Mouse (Mus musculus) kidney, embryonic 14.5 days (tissue): ENCODE data around the gene AC140267.1. TPM values are rescaled to one million over a fixed set of nuclear protein-coding genes. Genes with fewer than 3 reads are reported as not detected.

Experiments
- ATAC-seq: fragments of 200-750 bp; cut with Nextera tagmentation; 2 replicates; pipeline ENCODE4 v1.8.0; 2017; ENCODE audit warnings: moderate number of reproducible peaks, mild to moderate bottlenecking, moderate TSS enrichment, moderate library complexity; ENCODE audit not compliant: low FRiP score, low TSS enrichment
- H3K27ac ChIP-seq: fragments of 300-500 bp; sonication (generic); 2 replicates; pipeline ENCODE4 v1.5.1; 2014; ENCODE audit warnings: low read depth, mild to moderate bottlenecking, low read length, moderate library complexity, mixed read lengths
- H3K27me3 ChIP-seq: fragments of 300-500 bp; sonication (generic); 2 replicates; pipeline ENCODE4 v1.6.1; 2014; ENCODE audit warnings: mild to moderate bottlenecking, low read length; ENCODE audit not compliant: control insufficient read depth, insufficient read depth
- H3K36me3 ChIP-seq: fragments of 300-500 bp; sonication (generic); 2 replicates; pipeline ENCODE4 v1.6.1; 2014; ENCODE audit warnings: low read length, mixed read lengths; ENCODE audit not compliant: control insufficient read depth, insufficient read depth
- H3K4me1 ChIP-seq: fragments of 300-500 bp; sonication (generic); 2 replicates; pipeline ENCODE4 v1.6.1; 2014; ENCODE audit warnings: low read length, mixed read lengths; ENCODE audit not compliant: control insufficient read depth, insufficient read depth
- H3K4me2 ChIP-seq: fragments of 300-500 bp; sonication (generic); replicated peaks from 2 replicates; pipeline ENCODE4 v1.6.1; 2014; ENCODE audit warnings: low read depth, mild to moderate bottlenecking, low read length
- H3K4me3 ChIP-seq: fragments of 300-500 bp; sonication (generic); 2 replicates; pipeline ENCODE4 v1.5.1; 2014; ENCODE audit warnings: mild to moderate bottlenecking, low read length
- H3K9ac ChIP-seq: fragments of 300-500 bp; sonication (generic); 2 replicates; pipeline ENCODE4 v1.6.1; 2014; ENCODE audit warnings: low read depth, mild to moderate bottlenecking, low read length, moderate library complexity
- H3K9me3 ChIP-seq: fragments of 300-500 bp; sonication (generic); 2 replicates; pipeline ENCODE4 v1.6.1; 2016; ENCODE audit warnings: low read length; ENCODE audit not compliant: control insufficient read depth
- WGBS: fragments of 180-500 bp; shearing (Covaris S2); extraction: QIAGEN DNeasy Blood & Tissue Kit; methylation state at CpG from one replicate; pipeline ENCODE4 v1.1.7; 2014; 5-methylcytosine and 5-hydroxymethylcytosine counted together
- polyA plus RNA-seq: library from polyadenylated mRNA; unstranded; fragments of >200 nt; fragmentation: Nextera tagmentation; extraction: Ambion mirVana; gene quantifications from 2 replicates; pipeline ENCODE4 v1.2.1, GENCODE M21; 2014

The AC140267.1 gene
- polyA plus RNA-seq, 1 experiment from 2014 or later, result not detected

DNA sequence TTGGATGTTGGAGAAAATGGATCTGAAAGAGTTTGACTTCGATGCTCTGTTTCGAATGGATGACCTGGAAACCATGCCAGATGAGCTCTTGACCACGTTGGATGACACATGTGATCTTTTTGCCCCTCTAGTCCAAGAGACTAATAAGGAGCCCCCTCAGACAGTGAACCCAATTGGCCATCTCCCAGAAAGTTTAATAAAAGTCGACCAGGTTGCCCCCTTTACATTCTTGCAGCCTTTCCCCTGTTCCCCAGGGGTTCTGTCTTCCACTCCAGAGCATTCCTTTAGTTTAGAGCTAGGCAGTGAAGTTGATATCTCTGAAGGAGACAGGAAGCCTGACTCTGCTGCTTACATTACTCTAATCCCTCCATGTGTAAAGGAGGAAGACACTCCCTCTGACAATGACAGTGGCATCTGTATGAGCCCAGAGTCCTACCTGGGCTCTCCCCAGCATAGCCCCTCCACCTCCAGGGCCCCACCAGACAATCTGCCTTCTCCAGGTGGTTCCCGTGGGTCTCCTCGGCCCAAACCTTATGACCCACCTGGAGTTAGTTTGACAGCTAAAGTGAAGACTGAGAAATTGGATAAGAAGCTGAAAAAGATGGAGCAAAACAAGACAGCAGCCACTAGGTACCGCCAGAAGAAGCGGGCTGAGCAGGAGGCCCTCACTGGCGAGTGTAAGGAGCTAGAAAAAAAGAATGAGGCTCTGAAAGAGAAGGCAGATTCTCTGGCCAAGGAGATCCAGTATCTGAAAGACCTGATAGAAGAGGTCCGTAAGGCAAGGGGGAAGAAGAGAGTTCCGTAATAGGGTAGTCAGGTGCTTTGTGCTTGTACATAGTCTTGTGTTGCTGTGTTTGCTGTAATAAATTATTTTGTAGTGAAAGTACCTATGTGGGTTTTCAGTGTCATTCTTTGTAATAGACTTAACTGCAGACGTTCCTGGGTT, 21.3 kb downstream of the AC140267.1 start:
- Histone ChIP-seq H3K4me1 (peaks cover 19% of the 10 kb centered on the region), H3K4me2 (peak overlapping the region; percentile 97), H3K27me3 (no peaks in the 10 kb centered on the region), H3K9ac (peak overlapping the region; percentile 100), H3K36me3 (peaks cover 44% of the 10 kb centered on the region), H3K4me3 (peak overlapping the region; percentile 100), H3K27ac (peak overlapping the region; percentile 99), H3K9me3 (no peaks in the 10 kb centered on the region)
- WGBS, result 58% methylated on average over 12 of the region's 12 CpGs
- no peak for ATAC-seq

DNA sequence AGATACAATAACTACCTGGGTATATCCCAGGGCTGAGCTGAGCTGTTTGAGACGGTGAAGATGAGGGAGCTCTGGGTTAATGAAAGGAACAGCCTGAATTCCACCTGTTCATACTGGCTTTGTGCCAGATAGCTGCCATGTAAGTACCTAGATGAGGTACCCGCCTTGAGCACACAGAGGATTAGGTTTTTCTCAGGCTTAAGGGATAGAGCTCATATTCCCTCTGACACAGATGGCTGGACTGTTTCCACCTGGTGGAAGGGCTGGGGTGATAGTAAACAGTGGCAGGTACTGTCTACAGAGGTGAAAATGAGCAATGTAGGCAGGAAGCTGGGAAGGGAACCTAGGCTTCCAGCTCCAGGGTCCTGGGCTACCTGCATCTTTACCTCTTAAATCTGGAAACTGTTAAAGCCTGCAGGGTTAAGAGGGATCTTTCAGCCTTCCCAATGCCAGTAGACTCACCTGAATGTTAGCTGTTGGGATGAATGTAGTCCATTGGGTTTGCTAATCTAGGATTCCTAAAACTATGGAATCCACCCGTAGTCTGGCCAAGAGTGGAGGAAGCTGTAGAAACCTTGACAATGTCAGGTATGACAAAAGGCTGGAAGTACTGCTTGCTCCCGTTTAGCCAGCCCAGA, 22.1 kb downstream of the AC140267.1 start:
- H3K4me2 ChIP-seq, result no peak overlapping the region; the same call in 1 of the 2 replicates
- H3K36me3 ChIP-seq, result peaks cover 41% of the 10 kb centered on the region
- no peak overlapping the region; the same call in 1 of the 2 replicates for H3K9ac ChIP-seq
- 35% methylated on average over 4 of the region's 4 CpGs for WGBS
- H3K4me1 ChIP-seq, result peaks cover 22% of the 10 kb centered on the region
- ATAC-seq, result no peak
- 0 out of 2 replicates have a peak overlapping the region, but pooled peaks have one; percentile 2 for H3K4me3 ChIP-seq
- H3K27ac ChIP-seq, result peak overlapping the region; percentile 59; the same call in 1 of the 2 replicates
- H3K9me3 ChIP-seq, result no peaks in the 10 kb centered on the region
- H3K27me3 ChIP-seq, result no peaks in the 10 kb centered on the region

DNA sequence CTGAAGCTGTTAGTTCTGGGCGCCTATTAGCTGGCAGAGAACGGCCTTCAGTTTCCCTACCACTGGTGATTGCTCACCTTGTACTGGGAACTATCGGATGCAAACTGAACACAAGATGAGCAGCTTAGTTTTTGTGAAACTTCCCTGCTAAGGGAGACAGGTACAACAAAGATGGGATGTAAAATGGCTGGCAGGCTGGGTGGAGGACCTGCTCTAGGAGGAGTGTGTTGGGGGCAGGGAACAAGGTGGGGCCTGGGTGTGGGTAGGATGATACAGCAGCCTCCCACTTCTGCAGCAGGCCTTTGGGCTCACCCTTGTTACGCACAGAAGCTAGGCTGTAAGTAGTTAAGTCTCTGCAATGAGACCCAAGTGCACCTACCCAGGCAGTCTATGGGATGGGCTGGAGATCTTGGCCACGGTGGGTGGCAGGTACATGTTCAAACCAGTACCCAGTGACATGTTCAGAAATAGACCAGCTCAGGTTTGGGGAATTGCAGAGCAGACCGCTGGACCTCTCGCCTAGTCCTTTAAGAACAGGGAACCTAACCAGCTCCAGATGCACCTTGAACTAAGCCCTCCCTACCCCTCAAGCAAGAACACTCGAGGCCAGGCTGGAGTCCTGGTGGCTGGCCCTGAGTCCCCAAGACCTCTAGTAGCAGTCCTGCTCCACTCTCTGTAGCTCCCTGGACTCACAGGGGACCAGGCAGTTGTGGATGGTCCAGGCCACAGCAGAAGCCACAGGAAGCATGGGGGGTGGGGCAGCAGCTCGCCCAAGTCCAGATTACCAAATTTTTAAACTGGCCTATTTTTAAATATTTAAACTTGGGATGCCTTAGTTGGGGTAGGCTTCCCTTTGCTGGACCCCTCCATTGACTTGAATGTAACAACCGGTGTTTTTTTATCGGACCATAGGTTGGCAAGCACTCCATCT, 22.9 kb downstream of the AC140267.1 start:
- peak overlapping the region; percentile 59; the same call in 1 of the 2 replicates for H3K27ac ChIP-seq
- H3K4me2 ChIP-seq, result no peak overlapping the region
- no peak for ATAC-seq
- 69% methylated on average over 11 of the region's 11 CpGs for WGBS
- H3K9ac ChIP-seq, result no peak overlapping the region
- H3K4me3 ChIP-seq, result 0 out of 2 replicates have a peak overlapping the region, but pooled peaks have one; percentile 2
- peaks cover 23% of the 10 kb centered on the region for H3K4me1 ChIP-seq
- H3K27me3 ChIP-seq, result no peaks in the 10 kb centered on the region
- no peaks in the 10 kb centered on the region for H3K9me3 ChIP-seq
- H3K36me3 ChIP-seq, result peaks cover 41% of the 10 kb centered on the region

DNA sequence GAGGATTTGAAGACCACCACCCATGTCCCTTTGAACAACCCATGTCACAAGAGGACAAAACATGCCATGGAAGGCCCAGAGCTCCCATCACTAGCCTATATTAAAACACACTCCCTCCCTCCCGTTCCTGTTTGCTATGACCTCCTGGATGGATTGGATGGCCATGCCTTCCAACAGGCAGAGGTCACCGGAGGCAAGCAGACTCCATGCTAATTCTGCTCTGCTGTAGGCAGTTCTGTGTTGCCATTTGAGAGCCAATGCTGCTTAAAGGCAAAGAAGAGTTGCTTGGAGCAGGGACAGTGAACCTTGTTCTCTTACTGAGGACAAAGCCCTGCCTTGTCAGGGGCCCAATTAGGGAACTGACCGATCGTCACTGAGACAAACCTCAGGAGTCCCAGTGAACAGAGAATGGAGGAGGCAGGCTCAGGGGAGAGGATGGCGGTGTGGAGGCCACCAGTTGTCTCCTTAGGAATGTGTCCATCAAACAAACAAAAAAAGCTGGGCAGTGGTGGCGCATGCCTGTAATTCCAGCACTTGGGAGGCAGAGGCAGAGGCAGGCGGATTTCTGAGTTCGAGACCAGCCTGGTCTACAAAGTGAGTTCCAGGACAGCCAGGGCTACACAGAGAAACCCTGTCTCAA, 23.9 kb downstream of the AC140267.1 start:
- no peak overlapping the region for H3K4me3 ChIP-seq

DNA sequence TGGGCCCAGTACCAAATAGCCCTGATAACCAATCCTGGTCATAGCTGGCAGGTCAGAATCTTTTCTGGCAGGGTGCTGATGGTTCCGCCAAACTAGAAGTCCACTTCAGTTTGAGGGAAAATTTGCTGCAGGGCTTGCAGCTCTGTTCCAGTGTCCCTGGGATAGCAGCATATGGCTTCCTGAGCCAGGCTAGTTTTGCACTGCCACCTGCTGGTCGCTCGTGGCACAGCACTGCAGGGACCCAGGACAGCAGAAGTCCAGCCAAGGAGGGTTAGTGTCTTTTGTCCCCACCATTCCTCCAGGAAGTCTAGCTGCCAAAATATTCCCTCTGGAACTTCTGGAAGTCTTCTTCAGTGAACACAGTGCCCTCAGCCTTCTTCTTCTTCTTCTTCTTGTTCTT, 25.0 kb downstream of the AC140267.1 start:
- 13% methylated on average over 3 of the region's 3 CpGs for WGBS
- peaks cover 18% of the 10 kb centered on the region for H3K4me1 ChIP-seq
- H3K36me3 ChIP-seq, result peaks cover 41% of the 10 kb centered on the region
- no peak overlapping the region for H3K27ac ChIP-seq
- no peak overlapping the region for H3K4me2 ChIP-seq
- H3K4me3 ChIP-seq, result no peak overlapping the region
- H3K9me3 ChIP-seq, result no peaks in the 10 kb centered on the region
- H3K9ac ChIP-seq, result no peak overlapping the region
- no peaks in the 10 kb centered on the region for H3K27me3 ChIP-seq
- no peak for ATAC-seq

More for the DNA sequence above, 23.9 kb downstream of the AC140267.1 start:
- Histone ChIP-seq H3K27me3 (no peaks in the 10 kb centered on the region), H3K9ac (no peak overlapping the region), H3K27ac (no peak overlapping the region), H3K4me1 (peaks cover 18% of the 10 kb centered on the region), H3K36me3 (peaks cover 41% of the 10 kb centered on the region), H3K9me3 (no peaks in the 10 kb centered on the region), H3K4me2 (no peak overlapping the region)
- no peak for ATAC-seq
- 80% methylated on average over 8 of the region's 8 CpGs for WGBS

DNA sequence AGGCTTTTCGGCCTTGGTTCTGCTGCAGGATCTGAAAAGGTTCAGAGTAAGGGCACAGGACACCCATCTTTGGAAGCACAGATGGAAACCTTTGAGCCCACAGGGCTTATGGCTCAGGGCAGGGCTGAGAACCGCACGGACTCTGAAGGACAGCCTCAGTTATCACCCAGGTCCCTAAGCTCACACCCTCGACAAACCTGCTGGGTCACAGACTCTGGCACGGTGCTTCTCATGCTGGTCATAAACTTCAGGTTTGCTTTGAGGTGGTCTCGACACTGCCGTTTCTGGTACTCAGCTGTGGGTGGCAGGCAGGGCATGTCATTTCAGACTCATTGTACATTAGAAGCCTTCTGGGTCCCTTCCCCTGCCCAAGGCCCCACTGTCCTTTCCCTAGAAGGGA, 25.5 kb downstream of the AC140267.1 start:
- H3K9ac ChIP-seq, result no peak overlapping the region
- ATAC-seq, result no peak
- 75% methylated on average over 7 of the region's 7 CpGs for WGBS
- peaks cover 18% of the 10 kb centered on the region for H3K4me1 ChIP-seq
- no peak overlapping the region for H3K4me2 ChIP-seq
- no peaks in the 10 kb centered on the region for H3K9me3 ChIP-seq
- H3K36me3 ChIP-seq, result peaks cover 39% of the 10 kb centered on the region
- no peak overlapping the region for H3K4me3 ChIP-seq
- H3K27ac ChIP-seq, result no peak overlapping the region
- no peaks in the 10 kb centered on the region for H3K27me3 ChIP-seq

DNA sequence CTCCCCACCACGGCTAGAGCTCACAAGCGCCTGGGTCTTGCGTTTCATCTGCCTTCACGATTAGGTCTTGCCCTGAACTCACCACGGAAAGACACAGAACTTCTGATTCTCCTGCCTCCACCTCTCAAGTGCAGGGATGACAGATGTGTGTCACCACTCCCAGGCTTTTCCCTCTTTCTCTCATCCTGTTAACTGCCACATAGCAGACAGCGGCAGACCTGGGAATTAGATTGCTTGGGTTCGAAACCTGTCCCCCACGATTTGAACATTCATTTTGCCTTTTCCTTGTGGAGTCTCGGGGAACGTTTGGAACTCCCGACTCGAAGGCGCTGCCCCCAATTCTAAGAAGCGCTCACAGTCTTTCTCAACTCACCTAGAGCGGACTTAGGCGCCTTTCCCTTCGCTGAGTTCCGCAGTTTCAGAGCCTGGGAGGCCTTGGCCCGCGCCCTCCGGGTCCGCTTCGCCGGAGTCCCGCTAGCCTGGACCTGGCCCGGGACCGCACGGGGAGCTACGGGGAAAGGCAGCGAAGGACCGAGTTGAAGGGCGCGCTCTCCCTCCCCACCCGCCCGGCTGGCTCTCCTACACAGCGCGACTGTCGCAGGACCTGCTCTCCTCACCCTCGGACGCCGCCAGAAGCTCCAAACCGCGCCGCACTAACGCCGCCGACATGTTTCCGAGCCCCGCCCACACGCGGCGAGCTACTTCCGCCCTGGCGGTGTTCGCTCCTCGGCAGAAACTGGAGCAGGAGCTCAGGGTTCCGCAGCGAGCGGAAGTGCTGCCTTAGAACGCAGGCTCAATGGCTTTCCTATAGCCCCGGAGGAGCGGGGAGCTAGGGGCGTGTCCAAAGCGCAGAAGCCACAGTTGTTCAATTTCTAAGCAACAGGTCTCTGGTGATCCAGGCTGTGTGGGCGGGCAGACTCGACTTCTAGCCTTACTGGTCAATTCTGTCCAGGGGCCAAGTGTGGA, 28.3 kb downstream of the AC140267.1 start, which contains the start of gene Rps19bp1:
Gene Rps19bp1, minus strand, starts transcription at position 706 of the 966 bp plus-strand sequence.
- peaks cover 13% of the 10 kb centered on the region for H3K36me3 ChIP-seq
- H3K4me2 ChIP-seq, result peak within 1 kb of the TSS; percentile 78
- 1% methylated on average over 64 of the region's 66 CpGs for WGBS

More for the DNA sequence above, 28.3 kb downstream of the AC140267.1 start, which contains the start of gene Rps19bp1:
- peaks cover 7% of the 10 kb centered on the region; the same call in 1 of the 2 replicates for H3K4me1 ChIP-seq
- peak within 1 kb of the TSS; percentile 89 for H3K9ac ChIP-seq
- no peaks in the 10 kb centered on the region for H3K9me3 ChIP-seq
- H3K27ac ChIP-seq, result peak within 1 kb of the TSS; percentile 43; the same call in 1 of the 2 replicates
- peak; percentile 90 for ATAC-seq
- H3K4me3 ChIP-seq, result peak within 1 kb of the TSS; percentile 95
- no peaks in the 10 kb centered on the region for H3K27me3 ChIP-seq
